Mouse (Mus musculus) lung, embryonic 14.5 days (tissue): ENCODE data around the gene Cyp4x1. TPM values are rescaled to one million over a fixed set of nuclear protein-coding genes. Genes with fewer than 3 reads are reported as not detected.

Experiments
- ATAC-seq: fragments of 200-750 bp; cut with Nextera tagmentation; 2 replicates; pipeline ENCODE4 v1.8.0; 2017; ENCODE audit warnings: mild to moderate bottlenecking, moderate TSS enrichment, moderate library complexity; ENCODE audit not compliant: insufficient read depth
- DNase-seq: peaks from one replicate; pipeline ENCODE4 v3.0.0-alpha.2; 2015
- H3K27ac ChIP-seq: fragments of 300-500 bp; sonication (generic); 2 replicates; pipeline ENCODE4 v1.5.1; 2014; ENCODE audit warnings: low read depth, mild to moderate bottlenecking, moderate library complexity
- H3K27me3 ChIP-seq: fragments of 300-500 bp; sonication (generic); 2 replicates; pipeline ENCODE4 v1.6.1; 2014; ENCODE audit warnings: low read length, control low read depth; ENCODE audit not compliant: insufficient read depth
- H3K36me3 ChIP-seq: fragments of 300-500 bp; sonication (generic); 2 replicates; pipeline ENCODE4 v1.6.1; 2014; ENCODE audit warnings: control low read depth; ENCODE audit not compliant: insufficient read depth
- H3K4me1 ChIP-seq: fragments of 300-500 bp; sonication (generic); 2 replicates; pipeline ENCODE4 v1.6.1; 2014; ENCODE audit warnings: antibody characterized with exemption, control low read depth; ENCODE audit not compliant: insufficient read depth
- H3K4me2 ChIP-seq: fragments of 300-500 bp; sonication (generic); 2 replicates; pipeline ENCODE4 v1.6.1; 2014; ENCODE audit warnings: mild to moderate bottlenecking
- H3K4me3 ChIP-seq: fragments of 300-500 bp; sonication (generic); 2 replicates; pipeline ENCODE4 v1.5.1; 2014; ENCODE audit warnings: low read depth, low read length
- H3K9ac ChIP-seq: fragments of 300-500 bp; sonication (generic); 2 replicates; pipeline ENCODE4 v1.6.1; 2014
- H3K9me3 ChIP-seq: fragments of 300-500 bp; sonication (generic); 2 replicates; pipeline ENCODE4 v1.6.1; 2016; ENCODE audit warnings: low read depth, low read length, control low read depth
- CTCF ChIP-seq: IDR thresholded peaks from 2 replicates; pipeline ENCODE4 v1.5.1; 2016; ENCODE audit warnings: antibody characterized with exemption, low read depth
- WGBS: fragments of 180-500 bp; shearing (Covaris S2); extraction: QIAGEN DNeasy Blood & Tissue Kit; methylation state at CpG from one replicate; pipeline ENCODE4 v1.1.7; 2014; 5-methylcytosine and 5-hydroxymethylcytosine counted together
- polyA plus RNA-seq: library from polyadenylated mRNA; unstranded; fragments of >200 nt; fragmentation: Nextera tagmentation; extraction: Ambion mirVana; gene quantifications from 2 replicates; pipeline ENCODE4 v1.2.1, GENCODE M21; 2014

The Cyp4x1 gene
- polyA plus RNA-seq, 1 experiment from 2014 or later, result 0.04 TPM

- no peak overlapping the region for H3K4me3 ChIP-seq
- H3K27me3 ChIP-seq, result no peaks in the 10 kb centered on the region
- no peak overlapping the region for H3K4me2 ChIP-seq
- 0 out of 2 replicates have a peak, but pooled peaks have one; percentile 9 for TF ChIP-seq CTCF
- no peaks in the 10 kb centered on the region for H3K4me1 ChIP-seq
- H3K36me3 ChIP-seq, result no peaks in the 10 kb centered on the region
- no peak overlapping the region for H3K27ac ChIP-seq
- no peaks in the 10 kb centered on the region for H3K9me3 ChIP-seq
- ATAC-seq (no peak), DNase-seq (peak; percentile 21)
- H3K9ac ChIP-seq, result no peak overlapping the region
Measured at GRCm38 (mm10) chr4:115124713-115125112, 9.4 kb downstream of the Cyp4x1 start.

DNA sequence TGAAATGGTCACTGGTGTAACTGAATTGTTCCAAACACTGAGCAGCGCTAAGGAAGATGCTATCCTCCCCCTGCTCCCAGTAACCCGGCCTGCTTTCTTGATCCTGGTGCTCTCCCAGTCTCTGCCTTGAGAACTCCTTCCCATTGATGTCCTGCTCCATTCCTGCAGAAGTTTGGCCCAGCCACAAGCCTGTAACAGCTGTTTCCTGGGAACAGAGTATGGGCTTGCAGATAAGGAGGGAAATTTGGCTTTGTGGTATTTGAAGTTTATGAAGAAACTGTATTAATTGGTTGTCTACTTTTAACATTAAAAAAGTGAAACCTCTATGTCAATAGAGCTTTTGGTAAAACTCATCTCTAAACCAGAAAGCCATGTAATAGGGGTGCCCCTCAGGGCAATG, 10.6 kb downstream of the Cyp4x1 start:
- DNase-seq (no peak), ATAC-seq (no peak)
- Histone ChIP-seq H3K4me3 (no peak overlapping the region), H3K36me3 (no peaks in the 10 kb centered on the region), H3K9me3 (no peaks in the 10 kb centered on the region), H3K4me1 (no peaks in the 10 kb centered on the region), H3K27ac (no peak overlapping the region), H3K9ac (no peak overlapping the region), H3K4me2 (no peak overlapping the region), H3K27me3 (no peaks in the 10 kb centered on the region)
- TF ChIP-seq CTCF, result no peak
- WGBS, result 63% methylated on average over 2 of the region's 2 CpGs

GRCm38 (mm10) chr4:115121608-115122007, 12.5 kb downstream of the Cyp4x1 start:
- Histone ChIP-seq H3K4me1 (no peaks in the 10 kb centered on the region), H3K27me3 (no peaks in the 10 kb centered on the region), H3K9ac (no peak overlapping the region), H3K4me3 (no peak overlapping the region), H3K4me2 (no peak overlapping the region), H3K27ac (no peak overlapping the region), H3K9me3 (no peaks in the 10 kb centered on the region), H3K36me3 (no peaks in the 10 kb centered on the region)
- DNase-seq (no peak), ATAC-seq (no peak)
- WGBS, result 70% methylated on average over 5 of the region's 5 CpGs
- no peak for TF ChIP-seq CTCF

GRCm38 (mm10) chr4:115121162-115121561, 12.9 kb downstream of the Cyp4x1 start:
- H3K27me3 ChIP-seq, result no peaks in the 10 kb centered on the region
- no peaks in the 10 kb centered on the region for H3K36me3 ChIP-seq
- ATAC-seq (no peak), DNase-seq (no peak)
- no peak overlapping the region for H3K9ac ChIP-seq
- H3K9me3 ChIP-seq, result no peaks in the 10 kb centered on the region
- no peak overlapping the region for H3K4me3 ChIP-seq
- TF ChIP-seq CTCF, result no peak
- no peak overlapping the region for H3K27ac ChIP-seq
- 67% methylated on average over 2 of the region's 2 CpGs for WGBS
- no peaks in the 10 kb centered on the region for H3K4me1 ChIP-seq
- no peak overlapping the region for H3K4me2 ChIP-seq

DNA sequence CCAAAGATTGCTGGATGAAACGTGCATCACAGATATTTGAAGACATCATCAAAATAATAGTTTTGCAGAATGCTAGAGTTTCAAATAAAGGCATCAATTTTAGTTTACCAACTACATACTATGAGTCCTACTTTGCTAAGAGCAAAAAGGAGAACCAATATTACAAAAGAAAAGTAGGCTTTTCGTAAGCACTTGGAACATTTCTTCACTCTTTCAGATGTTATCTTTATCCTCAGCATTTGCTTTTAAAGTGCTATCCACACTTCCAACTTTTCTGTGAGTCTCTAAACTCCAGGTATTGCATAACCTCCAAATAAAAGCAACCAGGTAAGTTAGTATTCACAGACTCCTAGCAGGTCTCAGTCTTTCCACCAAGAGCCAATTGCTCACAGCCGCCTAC, 14.4 kb downstream of the Cyp4x1 start:
- H3K4me1 ChIP-seq, result no peaks in the 10 kb centered on the region
- TF ChIP-seq CTCF, result no peak
- H3K9me3 ChIP-seq, result no peaks in the 10 kb centered on the region
- 78% methylated on average over 3 of the region's 3 CpGs for WGBS
- no peak overlapping the region for H3K4me2 ChIP-seq
- H3K4me3 ChIP-seq, result no peak overlapping the region
- no peaks in the 10 kb centered on the region for H3K36me3 ChIP-seq
- DNase-seq, result no peak
- H3K27ac ChIP-seq, result no peak overlapping the region
- ATAC-seq, result no peak
- H3K27me3 ChIP-seq, result no peaks in the 10 kb centered on the region
- no peak overlapping the region for H3K9ac ChIP-seq

DNA sequence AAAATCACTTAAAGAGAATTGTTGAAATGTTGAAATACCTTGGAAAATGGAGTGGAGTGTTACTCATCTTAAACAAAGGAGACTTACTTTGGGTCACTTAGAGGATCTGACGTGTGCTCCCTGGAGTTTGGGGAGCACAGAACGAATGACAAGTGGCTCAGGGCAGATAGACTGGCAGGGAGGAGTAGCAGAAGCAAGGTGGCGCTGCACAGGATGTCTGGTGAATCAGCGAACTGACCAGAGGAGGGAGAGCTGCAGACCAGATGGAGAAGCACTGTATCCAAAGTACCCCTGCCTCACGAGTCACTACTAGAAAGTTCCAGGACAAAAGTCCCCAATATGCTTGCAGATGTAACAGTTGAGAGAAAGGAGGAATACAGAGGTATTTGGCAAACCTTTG, 20.8 kb downstream of the Cyp4x1 start:
- 0 out of 2 replicates have a peak, but pooled peaks have one; percentile 12 for TF ChIP-seq CTCF
- no peak for DNase-seq
- Histone ChIP-seq H3K9ac (no peak overlapping the region), H3K4me3 (no peak overlapping the region), H3K27ac (no peak overlapping the region), H3K27me3 (no peaks in the 10 kb centered on the region), H3K9me3 (no peaks in the 10 kb centered on the region), H3K4me2 (no peak overlapping the region), H3K36me3 (no peaks in the 10 kb centered on the region), H3K4me1 (no peaks in the 10 kb centered on the region)
- 19% methylated on average over 5 of the region's 5 CpGs for WGBS
- ATAC-seq, result no peak

DNA sequence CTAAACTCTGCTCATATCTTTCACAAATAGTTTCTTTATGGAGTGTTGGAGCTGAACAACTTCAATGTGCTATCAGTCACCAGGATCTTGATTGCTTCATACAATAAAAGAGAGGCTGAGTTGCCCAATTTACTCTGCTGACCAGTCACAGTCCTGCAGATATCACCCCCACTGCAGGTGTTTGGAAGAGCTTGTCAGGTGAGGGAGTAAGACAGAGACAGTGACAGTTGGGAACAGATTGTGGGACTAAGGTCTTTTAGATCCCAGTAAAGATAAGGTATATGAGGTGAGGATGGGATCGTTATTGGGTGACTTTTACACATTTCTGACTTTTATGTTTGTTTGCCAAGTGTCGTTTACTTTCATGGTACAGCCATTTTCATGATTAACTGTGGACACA, 22.9 kb downstream of the Cyp4x1 start:
- Histone ChIP-seq H3K9ac (no peak overlapping the region), H3K27me3 (no peaks in the 10 kb centered on the region), H3K4me2 (no peak overlapping the region), H3K36me3 (no peaks in the 10 kb centered on the region), H3K4me1 (no peaks in the 10 kb centered on the region), H3K27ac (no peak overlapping the region), H3K4me3 (no peak overlapping the region), H3K9me3 (no peaks in the 10 kb centered on the region)
- TF ChIP-seq CTCF, result no peak
- DNase-seq (no peak), ATAC-seq (no peak)
- 65% methylated on average over 2 of the region's 2 CpGs for WGBS

GRCm38 (mm10) chr4:115103510-115103909, 30.6 kb downstream of the Cyp4x1 start:
- H3K9ac ChIP-seq, result no peak overlapping the region
- H3K27me3 ChIP-seq, result no peaks in the 10 kb centered on the region
- H3K4me3 ChIP-seq, result no peak overlapping the region
- H3K4me2 ChIP-seq, result no peak overlapping the region
- H3K27ac ChIP-seq, result no peak overlapping the region
- H3K36me3 ChIP-seq, result no peaks in the 10 kb centered on the region
- DNase-seq, result no peak
- ATAC-seq, result no peak
- WGBS, result 58% methylated on average over 4 of the region's 4 CpGs
- TF ChIP-seq CTCF, result no peak
- no peaks in the 10 kb centered on the region for H3K4me1 ChIP-seq
- no peaks in the 10 kb centered on the region for H3K9me3 ChIP-seq
